Mouse (Mus musculus): Measurements from ENCODE around the gene Olfr292. TPM values are rescaled to one million over a fixed set of nuclear protein-coding genes. Genes with fewer than 3 reads are reported as not detected.

Olfr292 gene
- not detected for total RNA-seq (2023)

GRCm38 (mm10) chr7:86688030-86688429 is at the start of gene Olfr292:
Gene Olfr292 (plus strand): TSS chr7:86688330.

GRCm38 (mm10) chr7:86648761-86649160 is 39.4 kb upstream of the Olfr292 start, which contains the start of gene Olfr293:
Gene Olfr293 (plus strand): TSS chr7:86649061.

Other genes with a start within 250 kb of the Olfr292 start
- not detected for gene Olfr299, start 228.4 kb upstream of the Olfr292 start, total RNA-seq (2023)
- gene Olfr298, start 195.8 kb upstream of the Olfr292 start, total RNA-seq (2023) = not detected
- gene Olfr297, start 168.4 kb upstream of the Olfr292 start, total RNA-seq (2023) = not detected
- gene Olfr295, start 104.5 kb upstream of the Olfr292 start, total RNA-seq (2023) = not detected
- gene Olfr294, start 71.7 kb upstream of the Olfr292 start, total RNA-seq (2023) = not detected
- not detected for gene Olfr293, start 39.3 kb upstream of the Olfr292 start, total RNA-seq (2023)
- not detected for gene Folh1, start 87.6 kb downstream of the Olfr292 start, total RNA-seq (2023)
- gene Vmn2r77, start 106.7 kb downstream of the Olfr292 start, total RNA-seq (2023) = not detected
- not detected for gene Vmn2r78, start 226.8 kb downstream of the Olfr292 start, total RNA-seq (2023)